Mouse (Mus musculus) liver, embryonic 11.5 days (tissue): ENCODE measurements around the gene Cadm2. TPM values are rescaled to one million over a fixed set of nuclear protein-coding genes. Genes with fewer than 3 reads are reported as not detected.

Experiments used
- ATAC-seq: fragments of 200-750 bp; cut with Nextera tagmentation; replicated peaks from 2 replicates; pipeline ENCODE4 v1.8.0; 2017; ENCODE audit warnings: moderate number of reproducible peaks, mild to moderate bottlenecking, moderate TSS enrichment, moderate library complexity; ENCODE audit not compliant: low FRiP score
- DNase-seq: peaks from one replicate; pipeline ENCODE4 v3.0.0-alpha.2; 2017; ENCODE audit warnings: low spot score
- H3K27ac ChIP-seq: fragments of 300-500 bp; sonication (generic); 2 replicates; pipeline ENCODE4 v1.5.1; 2014; ENCODE audit warnings: mild to moderate bottlenecking, low read depth, low read length, control low read depth
- H3K27me3 ChIP-seq: fragments of 300-500 bp; sonication (generic); replicated peaks from 2 replicates; pipeline ENCODE4 v1.6.1; 2014; ENCODE audit warnings: low read length, mixed read lengths; ENCODE audit not compliant: control insufficient read depth, insufficient read depth
- H3K36me3 ChIP-seq: fragments of 300-500 bp; sonication (generic); 2 replicates; pipeline ENCODE4 v1.6.1; 2014; ENCODE audit warnings: mild to moderate bottlenecking, low read length, moderate library complexity, mixed read lengths; ENCODE audit not compliant: control insufficient read depth, insufficient read depth
- H3K4me1 ChIP-seq: fragments of 300-500 bp; sonication (generic); replicated peaks from 2 replicates; pipeline ENCODE4 v1.6.1; 2014; ENCODE audit warnings: low read length, mixed read lengths; ENCODE audit not compliant: control insufficient read depth, insufficient read depth
- H3K4me2 ChIP-seq: fragments of 300-500 bp; sonication (generic); 2 replicates; pipeline ENCODE4 v1.6.1; 2014; ENCODE audit warnings: mild to moderate bottlenecking, control low read depth, moderate library complexity
- H3K4me3 ChIP-seq: fragments of 300-500 bp; sonication (generic); 2 replicates; pipeline ENCODE4 v1.5.1; 2014; ENCODE audit warnings: low read depth, low read length, control low read depth
- H3K9ac ChIP-seq: fragments of 300-500 bp; sonication (generic); 2 replicates; pipeline ENCODE4 v1.6.1; 2014; ENCODE audit warnings: low read depth, low read length, control low read depth
- H3K9me3 ChIP-seq: fragments of 300-500 bp; sonication (generic); 2 replicates; pipeline ENCODE4 v1.6.1; 2016; ENCODE audit warnings: low read length, inconsistent platforms, mixed read lengths; ENCODE audit not compliant: control insufficient read depth
- WGBS: fragments of 180-500 bp; shearing (Covaris S2); extraction: QIAGEN DNeasy Blood & Tissue Kit; methylation state at CpG from one replicate; pipeline ENCODE4 v1.1.7; 2014; 5-methylcytosine and 5-hydroxymethylcytosine counted together
- polyA plus RNA-seq: library from polyadenylated mRNA; unstranded; fragments of >200 nt; fragmentation: Nextera tagmentation; extraction: Ambion mirVana; gene quantifications from 2 replicates; pipeline ENCODE4 v1.2.1, GENCODE M21; 2014

Cadm2 gene
- polyA plus RNA-seq, 1 experiment from 2014 or later = 0.52 TPM

GRCm38 (mm10) chr16:67575557-67575956 lies 45.2 kb downstream of the Cadm2 start:
- Histone ChIP-seq H3K9ac (no peak overlapping the region), H3K4me1 (no peaks in the 10 kb centered on the region), H3K27me3 (no peaks in the 10 kb centered on the region), H3K4me3 (no peak overlapping the region), H3K9me3 (no peaks in the 10 kb centered on the region), H3K27ac (no peak overlapping the region), H3K36me3 (no peaks in the 10 kb centered on the region), H3K4me2 (no peak overlapping the region)
- ATAC-seq (no peak), DNase-seq (no peak)
- WGBS = 70% methylated on average over 5 of the region's 5 CpGs

DNA sequence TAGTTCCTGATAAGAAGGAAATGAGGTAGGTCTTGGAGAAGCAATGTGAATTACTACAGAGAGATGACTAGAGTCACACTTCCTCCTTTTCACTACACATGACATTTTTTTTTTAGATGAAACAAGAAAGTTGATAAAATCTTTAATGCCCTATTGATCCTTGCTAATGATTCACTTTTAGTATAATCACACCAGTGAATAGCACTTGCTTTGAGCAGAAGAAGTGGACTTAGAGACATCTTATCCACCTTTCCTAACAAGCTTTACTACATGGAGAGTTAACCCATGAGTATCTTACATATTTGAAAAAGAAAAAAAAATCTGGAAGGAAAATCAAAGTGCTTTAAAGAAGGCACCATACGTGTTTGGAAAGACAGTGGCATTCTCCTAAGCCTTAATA lies 93.7 kb downstream of the Cadm2 start:
- 74% methylated on average over 1 of the region's 1 CpGs for WGBS
- H3K9ac ChIP-seq = no peak overlapping the region
- H3K4me1 ChIP-seq = no peaks in the 10 kb centered on the region
- ATAC-seq (no peak), DNase-seq (no peak)
- H3K9me3 ChIP-seq = no peaks in the 10 kb centered on the region
- H3K27me3 ChIP-seq = no peaks in the 10 kb centered on the region
- no peak overlapping the region for H3K27ac ChIP-seq
- H3K4me3 ChIP-seq = no peak overlapping the region
- H3K4me2 ChIP-seq = no peak overlapping the region
- no peaks in the 10 kb centered on the region for H3K36me3 ChIP-seq

DNA sequence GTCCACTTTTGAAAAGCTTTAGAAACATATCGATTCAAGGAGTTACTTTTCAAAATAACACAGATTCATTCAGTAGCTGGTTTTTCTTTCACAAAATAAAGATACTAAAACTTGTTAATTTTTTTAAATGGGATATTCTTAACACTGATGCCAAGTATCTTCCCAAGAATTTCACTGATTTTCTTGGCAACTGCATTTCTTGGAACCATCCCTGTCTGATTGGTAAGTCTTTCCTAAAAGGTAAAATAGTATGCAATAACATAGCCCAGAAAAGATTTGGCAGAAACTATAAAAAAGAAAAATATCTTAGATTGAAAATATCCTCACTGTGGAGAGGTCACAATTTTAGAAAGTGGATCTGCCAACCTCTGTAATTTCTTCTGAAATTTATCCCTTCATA lies 95.8 kb downstream of the Cadm2 start:
- no peak overlapping the region for H3K4me3 ChIP-seq
- H3K9me3 ChIP-seq = no peaks in the 10 kb centered on the region
- 78% methylated on average over 1 of the region's 1 CpGs for WGBS
- ATAC-seq = no peak
- H3K9ac ChIP-seq = no peak overlapping the region
- no peaks in the 10 kb centered on the region for H3K27me3 ChIP-seq
- no peak for DNase-seq
- H3K4me1 ChIP-seq = no peaks in the 10 kb centered on the region
- H3K36me3 ChIP-seq = no peaks in the 10 kb centered on the region
- no peak overlapping the region for H3K4me2 ChIP-seq
- H3K27ac ChIP-seq = no peak overlapping the region

DNA sequence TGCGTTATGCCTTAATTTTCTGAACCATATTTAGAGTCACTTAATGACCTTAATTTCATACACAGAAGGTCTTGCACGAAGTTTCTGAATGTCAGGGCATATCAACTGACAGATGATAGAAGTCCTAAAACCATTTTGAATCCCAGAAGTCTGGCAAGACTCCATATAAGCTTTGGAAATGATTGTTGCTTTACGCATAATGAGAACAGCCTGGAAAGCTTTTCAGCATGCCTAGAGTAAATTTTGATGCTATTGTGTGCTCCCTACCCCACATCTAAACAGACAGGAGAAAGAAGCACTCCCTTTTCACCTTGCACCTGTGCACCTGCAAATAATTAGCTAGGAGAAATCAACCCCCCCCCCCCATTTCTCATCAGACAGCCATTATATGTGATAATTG lies 102.4 kb downstream of the Cadm2 start:
- WGBS = 77% methylated on average over 3 of the region's 3 CpGs
- no peak overlapping the region for H3K4me2 ChIP-seq
- no peak for ATAC-seq

GRCm38 (mm10) chr16:67515549-67515948 lies 105.2 kb downstream of the Cadm2 start:
- Histone ChIP-seq H3K9me3 (no peaks in the 10 kb centered on the region), H3K4me3 (no peak overlapping the region), H3K9ac (no peak overlapping the region), H3K4me1 (no peaks in the 10 kb centered on the region), H3K36me3 (no peaks in the 10 kb centered on the region), H3K4me2 (no peak overlapping the region), H3K27me3 (no peaks in the 10 kb centered on the region), H3K27ac (no peak overlapping the region)
- WGBS = 68% methylated on average over 4 of the region's 4 CpGs
- ATAC-seq (no peak), DNase-seq (no peak)

More for the DNA sequence above, 102.4 kb downstream of the Cadm2 start:
- Histone ChIP-seq H3K9me3 (no peaks in the 10 kb centered on the region), H3K4me3 (no peak overlapping the region), H3K36me3 (no peaks in the 10 kb centered on the region), H3K9ac (no peak overlapping the region), H3K4me1 (no peaks in the 10 kb centered on the region), H3K27ac (no peak overlapping the region), H3K27me3 (no peaks in the 10 kb centered on the region)
- DNase-seq = no peak

- H3K27me3 ChIP-seq = no peaks in the 10 kb centered on the region
- no peaks in the 10 kb centered on the region for H3K4me1 ChIP-seq
- H3K4me3 ChIP-seq = no peak overlapping the region
- WGBS = 87% methylated on average over 9 of the region's 9 CpGs
- no peak overlapping the region for H3K27ac ChIP-seq
- DNase-seq = no peak
- no peak for ATAC-seq
- no peaks in the 10 kb centered on the region for H3K36me3 ChIP-seq
- H3K9ac ChIP-seq = no peak overlapping the region
- no peaks in the 10 kb centered on the region for H3K9me3 ChIP-seq
- no peak overlapping the region for H3K4me2 ChIP-seq
Measured at GRCm38 (mm10) chr16:67509079-67509478, 111.6 kb downstream of the Cadm2 start.

DNA sequence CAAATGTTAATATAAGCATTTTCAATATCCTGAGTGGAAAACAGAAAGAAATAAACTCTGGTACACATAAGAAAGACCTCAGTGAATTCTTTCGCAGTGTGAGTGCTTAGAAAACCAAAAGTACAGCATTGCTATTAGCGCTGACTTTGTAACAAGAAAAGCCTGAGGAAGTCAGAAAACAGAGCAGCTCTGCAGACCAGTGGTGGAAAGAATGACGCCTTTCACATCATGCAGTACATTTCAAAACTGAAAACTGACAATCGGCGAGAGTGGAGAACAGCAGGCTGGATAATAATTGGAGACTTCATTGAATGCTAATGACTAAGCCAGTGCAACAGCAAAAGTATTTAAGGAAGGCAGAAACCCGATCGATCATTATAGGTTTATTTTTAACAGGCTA lies 138.2 kb downstream of the Cadm2 start:
- Histone ChIP-seq H3K27me3 (no peaks in the 10 kb centered on the region), H3K9me3 (no peaks in the 10 kb centered on the region), H3K4me1 (no peaks in the 10 kb centered on the region), H3K36me3 (no peaks in the 10 kb centered on the region), H3K9ac (no peak overlapping the region), H3K4me2 (no peak overlapping the region), H3K4me3 (no peak overlapping the region), H3K27ac (no peak overlapping the region)
- 87% methylated on average over 7 of the region's 7 CpGs for whole genome bisulfite sequencing
- DNase-seq (no peak), ATAC-seq (no peak)

- H3K4me1 ChIP-seq = no peaks in the 10 kb centered on the region
- no peaks in the 10 kb centered on the region for H3K9me3 ChIP-seq
- H3K9ac ChIP-seq = no peak overlapping the region
Measured at GRCm38 (mm10) chr16:67467041-67467440, 153.7 kb downstream of the Cadm2 start.

GRCm38 (mm10) chr16:67436301-67436700 lies 184.4 kb downstream of the Cadm2 start:
- no peak for ATAC-seq
- H3K27ac ChIP-seq = no peak overlapping the region
- no peaks in the 10 kb centered on the region for H3K4me1 ChIP-seq
- WGBS = 78% methylated on average over 4 of the region's 4 CpGs
- DNase-seq = no peak
- H3K4me3 ChIP-seq = no peak overlapping the region
- H3K36me3 ChIP-seq = no peaks in the 10 kb centered on the region
- H3K9me3 ChIP-seq = no peaks in the 10 kb centered on the region
- H3K4me2 ChIP-seq = no peak overlapping the region
- no peaks in the 10 kb centered on the region for H3K27me3 ChIP-seq
- H3K9ac ChIP-seq = no peak overlapping the region

More at GRCm38 (mm10) chr16:67467041-67467440, 153.7 kb downstream of the Cadm2 start:
- Histone ChIP-seq H3K27me3 (no peaks in the 10 kb centered on the region), H3K36me3 (no peaks in the 10 kb centered on the region), H3K4me2 (no peak overlapping the region), H3K4me3 (no peak overlapping the region), H3K27ac (no peak overlapping the region)
- ATAC-seq (no peak), DNase-seq (no peak)
- WGBS = 88% methylated on average over 3 of the region's 3 CpGs
